Mouse (Mus musculus): ENCODE measurements around the gene Tunar.

Tunar gene

GRCm38 (mm10) chr12:105398172-105398571, 64.5 kb downstream of the Tunar start:
- no peak for DNase-seq (ENCODE audit: low spot score)

- no peak for DNase-seq (ENCODE audit: low spot score)
Observed at GRCm38 (mm10) chr12:105403742-105404141, 70.1 kb downstream of the Tunar start.

GRCm38 (mm10) chr12:105406008-105406407, 72.3 kb downstream of the Tunar start:
- DNase-seq (ENCODE audit: low spot score), result no peak

DNA sequence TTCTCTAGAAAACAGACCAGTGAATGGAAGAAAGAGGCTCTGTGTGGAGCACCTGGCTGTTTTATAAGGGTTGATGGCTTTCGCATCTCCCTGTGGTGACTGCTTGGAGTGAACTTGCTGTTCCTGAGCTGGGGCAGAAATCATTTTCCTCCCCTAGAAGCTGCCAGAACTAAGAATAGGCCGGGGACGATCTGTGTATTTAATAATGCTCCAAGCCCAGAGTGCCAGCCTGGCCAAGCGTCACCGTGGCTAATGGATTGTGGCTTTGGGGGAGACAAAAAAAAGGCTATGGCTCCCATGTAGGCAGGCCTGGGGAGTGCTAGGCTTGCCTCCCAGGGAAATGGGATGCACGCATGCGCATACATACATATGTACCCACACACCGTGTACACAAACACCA, 80.2 kb downstream of the Tunar start:
- no peak for DNase-seq (ENCODE audit: low spot score)

DNA sequence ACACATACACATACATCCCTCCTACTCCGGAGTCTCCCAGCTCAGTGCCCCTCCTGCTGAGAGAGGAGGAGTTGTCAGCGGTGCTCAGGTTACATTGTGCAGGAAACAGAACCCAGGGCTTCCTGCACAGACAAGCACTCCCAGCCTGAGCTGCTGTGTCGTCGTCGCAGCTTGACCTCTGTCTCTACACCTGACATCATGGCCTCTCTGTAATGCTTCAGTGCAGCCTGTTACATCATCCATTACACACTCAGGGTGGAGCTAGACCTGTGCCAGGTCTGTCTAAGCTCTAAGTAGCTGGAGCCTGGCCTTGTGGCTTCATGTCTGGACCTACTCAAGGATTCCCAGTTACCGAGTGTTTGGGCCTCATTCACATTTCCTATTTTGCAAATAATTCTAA, 86.8 kb downstream of the Tunar start:
- DNase-seq (ENCODE audit: low spot score), result peak; percentile 15

DNA sequence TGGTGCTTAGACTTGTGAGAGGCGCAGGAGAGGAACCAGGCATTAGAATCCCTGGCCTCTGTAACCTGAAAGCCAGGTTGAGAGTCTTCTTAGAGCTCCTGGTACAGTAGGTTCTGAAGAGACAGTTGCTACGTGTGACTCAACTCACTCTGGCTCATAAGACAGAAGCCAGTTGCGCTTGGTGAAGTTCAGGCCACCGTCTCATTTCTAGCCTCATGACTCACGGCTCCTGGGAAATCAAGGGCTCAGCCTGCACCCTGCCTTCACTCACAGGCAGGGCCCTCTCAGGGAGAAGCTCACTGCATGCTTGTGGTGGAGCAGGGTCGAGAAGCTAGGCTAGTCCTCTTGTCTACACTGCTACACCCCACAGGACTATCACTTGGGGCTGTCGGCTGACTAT, 92.9 kb downstream of the Tunar start:
- DNase-seq (ENCODE audit: low spot score), result no peak

DNA sequence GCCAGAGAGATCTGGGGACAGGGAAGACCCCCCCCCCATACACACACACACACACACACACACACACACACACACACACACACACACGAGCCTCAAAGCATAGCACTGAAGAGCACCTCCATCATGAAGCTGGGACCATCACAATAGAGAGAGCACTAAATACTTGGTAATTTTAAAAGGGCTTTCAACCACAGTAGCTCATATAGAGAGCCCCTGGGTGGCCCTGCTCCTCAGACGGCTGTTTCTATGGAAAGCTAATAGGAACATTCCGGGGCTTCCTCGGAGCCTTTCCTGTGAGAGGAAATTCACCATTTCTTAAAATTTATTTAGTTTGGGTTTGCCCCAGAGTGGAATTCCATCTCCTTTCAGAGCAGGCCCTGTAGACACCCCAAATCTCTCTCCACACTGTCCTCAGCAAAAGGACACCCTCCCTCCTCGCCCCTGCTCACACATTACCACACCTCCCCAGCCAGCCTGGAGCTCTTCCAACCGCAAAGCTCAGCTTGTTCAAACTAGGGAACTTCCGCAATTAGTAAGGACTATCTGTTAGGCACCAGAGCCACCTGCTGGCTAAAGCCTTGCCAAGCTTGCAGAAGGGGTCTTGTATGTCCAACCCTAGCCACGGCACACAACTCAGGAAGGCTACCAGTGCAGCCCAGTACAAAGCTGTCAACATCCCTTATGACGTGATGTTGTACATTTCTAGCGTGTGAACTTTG, 93.5 kb downstream of the Tunar start:
- DNase-seq (ENCODE audit: low spot score), result peak; percentile 92

DNA sequence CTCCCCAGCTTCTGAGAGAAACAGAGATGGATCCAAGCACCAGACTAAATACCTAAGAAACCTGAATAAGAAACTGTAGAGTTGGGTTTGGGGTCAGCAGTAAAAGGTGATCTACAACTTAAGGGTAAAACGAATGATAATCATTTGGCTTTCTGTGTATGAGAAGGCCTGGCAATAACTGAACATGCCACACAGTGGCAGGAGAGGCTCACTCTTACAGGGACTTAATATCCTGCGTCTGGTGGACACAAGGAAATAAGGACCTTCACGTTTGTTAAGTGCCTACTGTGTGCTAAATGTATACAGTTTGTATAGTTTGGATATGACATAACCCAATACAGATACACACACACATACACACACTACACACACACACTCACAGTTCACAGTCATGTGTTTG, 98.2 kb downstream of the Tunar start:
- DNase-seq (ENCODE audit: low spot score), result peak; percentile 25

DNA sequence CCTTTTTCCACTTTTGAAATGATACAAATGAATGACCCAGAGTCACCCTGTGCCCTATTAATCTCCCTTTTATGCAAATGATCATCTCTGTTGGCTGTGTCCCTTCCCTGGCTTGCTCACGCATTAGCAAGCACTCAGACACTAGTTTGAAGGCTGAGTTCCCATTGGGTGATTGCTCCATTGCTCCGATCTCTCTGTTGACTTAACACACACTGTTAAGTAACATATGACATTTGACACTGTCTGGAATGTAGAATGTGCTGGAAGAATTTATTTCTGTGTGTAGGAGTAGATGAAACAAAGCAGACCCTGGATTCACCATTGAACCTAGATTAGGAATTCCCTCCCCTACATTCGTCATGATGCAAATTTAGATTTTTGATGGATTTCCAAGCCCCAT, 99.1 kb downstream of the Tunar start:
- DNase-seq (ENCODE audit: low spot score), result no peak

Data from embryo, embryonic 10 days (tissue).